Mouse (Mus musculus): ENCODE data around the gene Wdr73.

The Wdr73 gene

DNA sequence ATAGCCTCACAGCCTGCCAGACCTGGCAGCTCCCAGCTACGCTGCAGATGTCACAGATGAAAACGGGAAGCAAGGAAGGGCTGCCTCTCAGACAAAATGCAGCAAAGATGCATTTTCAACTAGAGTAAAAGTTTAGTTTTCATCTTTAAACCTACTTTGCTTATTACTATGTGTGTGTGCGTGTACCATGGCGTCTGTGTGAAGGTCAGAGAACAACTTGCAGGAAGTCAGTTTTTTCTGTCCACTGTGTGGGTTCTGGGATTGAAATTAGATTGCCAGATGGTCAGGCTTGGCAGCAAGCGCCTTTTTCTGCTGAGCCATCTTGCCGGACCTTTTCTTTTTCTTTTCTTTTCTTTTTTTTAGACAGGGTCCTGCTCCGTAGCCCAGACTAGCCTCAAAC lies 6.9 kb downstream of the Wdr73 start:
- DNase-seq, result no peak

DNA sequence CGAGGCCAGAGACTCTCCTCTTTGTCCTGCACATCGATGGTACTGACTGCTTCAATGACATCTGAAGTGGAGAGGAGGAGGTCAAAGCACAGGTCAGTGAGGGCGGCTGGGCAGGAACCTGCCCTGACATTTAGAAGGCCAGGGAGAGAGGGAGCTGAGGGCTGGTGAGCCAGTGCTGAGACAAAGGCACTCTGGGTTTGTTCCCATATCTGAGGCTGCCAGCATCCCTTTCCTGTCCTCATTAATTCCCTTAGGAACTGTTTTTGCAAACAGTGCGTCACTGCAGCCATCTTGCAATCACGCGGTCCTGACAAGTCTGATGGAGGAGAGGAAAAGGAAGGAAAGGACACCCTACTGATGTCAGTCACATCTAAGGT lies 7.3 kb downstream of the Wdr73 start:
- peak; percentile 24 to 67 for DNase-seq

DNA sequence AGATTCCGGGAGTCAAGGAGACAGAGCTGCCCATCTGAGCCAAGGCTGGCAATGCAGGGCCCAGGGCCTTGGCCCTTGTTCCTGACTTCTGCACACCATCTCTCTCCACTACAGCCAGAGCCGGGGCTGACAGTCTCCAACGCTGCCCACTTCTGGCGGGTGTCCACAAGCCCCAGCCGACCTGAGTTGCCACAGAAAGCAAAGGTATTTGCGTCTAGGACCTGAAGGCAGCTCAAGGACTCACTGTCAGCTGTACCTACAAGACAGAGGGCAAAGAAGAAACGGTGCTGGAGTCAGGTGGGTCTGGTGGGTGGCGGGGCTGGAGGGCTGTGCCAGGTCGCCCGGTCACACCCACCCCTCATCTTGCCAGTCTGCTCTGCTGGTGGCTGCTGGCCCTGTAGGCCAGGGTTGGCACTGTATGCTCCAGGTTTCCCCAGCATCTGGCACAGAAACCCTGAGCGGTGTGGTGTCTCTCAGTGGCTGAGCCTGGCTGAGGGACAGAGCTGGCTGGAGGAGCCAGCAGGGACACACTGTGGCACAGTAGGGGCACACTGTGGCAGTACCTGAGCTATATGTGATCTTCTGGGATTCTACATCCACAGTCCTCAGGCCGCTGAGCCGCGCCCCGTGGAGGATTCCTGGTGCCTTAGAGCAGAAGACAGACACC lies 7.8 kb downstream of the Wdr73 start:
- no peak for DNase-seq

DNA sequence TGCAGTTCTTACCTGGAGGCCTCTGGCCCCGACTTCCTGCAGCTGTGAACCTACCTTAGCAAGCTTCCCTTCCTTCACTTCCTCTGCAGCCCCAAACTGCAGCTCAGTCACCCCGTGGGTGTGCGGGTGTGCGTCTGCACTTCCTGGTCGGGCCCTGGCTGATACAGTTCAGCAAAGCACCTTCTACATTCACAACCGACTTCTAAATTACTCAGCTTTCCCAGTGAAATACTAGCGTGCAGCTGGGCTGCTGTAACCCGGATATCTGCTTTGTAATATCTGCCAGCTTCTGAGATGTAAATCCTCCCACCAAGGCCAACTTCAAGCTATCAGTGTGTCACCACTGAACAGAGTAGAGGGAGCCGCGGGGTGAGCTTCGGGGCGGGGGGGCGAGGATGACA lies 11.2 kb downstream of the Wdr73 start:
- DNase-seq, result peak in 1 of 2 experiments; percentile 47

DNA sequence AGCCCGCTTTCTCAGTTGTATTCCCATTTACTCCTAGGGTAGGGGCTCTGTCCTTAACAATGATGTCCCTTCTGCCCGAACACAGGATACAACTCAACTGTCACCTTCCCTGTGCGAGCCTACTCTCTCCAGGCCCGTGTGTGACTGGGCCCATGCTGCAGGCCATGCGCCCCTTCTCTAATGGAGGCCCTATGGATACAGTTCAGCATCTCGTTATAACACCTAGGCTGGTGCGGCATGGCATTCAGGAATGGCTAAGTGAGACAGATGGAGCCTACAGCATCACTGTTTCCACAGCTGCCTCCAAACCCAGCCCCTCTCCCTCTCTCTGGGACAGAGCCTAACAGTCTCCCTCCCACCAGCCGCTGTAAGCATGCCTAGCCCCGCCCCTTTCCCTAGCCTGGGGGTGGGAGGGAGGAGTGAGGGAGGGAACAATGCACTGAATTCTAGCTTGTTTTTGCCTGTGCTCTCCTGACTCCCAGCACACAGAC lies 12.0 kb downstream of the Wdr73 start:
- peak; percentile 67 to 73 for DNase-seq

DNA sequence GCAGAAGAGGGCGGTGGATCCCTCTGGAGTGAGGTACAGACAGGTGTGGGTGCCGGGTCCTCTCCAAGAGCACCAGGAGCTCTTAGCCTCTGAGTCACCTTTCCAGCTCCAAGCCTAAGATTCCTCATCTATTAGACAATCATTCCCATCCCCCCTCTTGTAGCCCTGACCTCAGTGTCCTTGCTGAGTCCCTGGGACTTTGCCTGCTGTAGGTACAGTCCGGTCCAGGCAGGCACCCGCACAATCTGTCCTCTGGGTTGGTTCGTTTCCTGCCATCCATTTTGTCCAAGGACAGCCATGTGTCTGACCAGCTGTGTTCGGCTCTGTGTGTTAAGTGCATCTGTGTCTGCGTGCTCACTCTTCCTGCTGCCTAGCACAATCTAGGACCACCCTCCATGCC lies 12.5 kb downstream of the Wdr73 start:
- peak in 1 of 2 experiments; percentile 49 for DNase-seq

DNA sequence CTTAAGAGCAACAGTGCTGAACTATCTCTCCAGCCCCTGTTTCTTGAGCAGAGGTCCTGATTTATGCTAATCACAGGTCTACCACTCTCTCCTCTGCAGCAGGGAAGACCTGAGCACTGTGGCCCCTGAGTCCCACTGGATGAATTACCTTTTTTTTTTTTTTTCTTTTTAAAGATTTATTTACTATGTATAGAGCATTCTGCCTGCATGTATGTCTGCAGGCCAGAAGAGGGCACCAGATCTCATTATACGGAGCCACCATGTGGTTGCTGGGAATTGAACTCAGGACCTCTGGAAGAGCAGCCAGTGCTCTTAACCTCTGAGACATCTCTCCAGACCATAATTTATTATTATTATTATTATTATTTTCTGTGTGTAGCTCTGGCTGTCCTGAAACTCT lies 15.4 kb downstream of the Wdr73 start:
- no peak for DNase-seq

DNA sequence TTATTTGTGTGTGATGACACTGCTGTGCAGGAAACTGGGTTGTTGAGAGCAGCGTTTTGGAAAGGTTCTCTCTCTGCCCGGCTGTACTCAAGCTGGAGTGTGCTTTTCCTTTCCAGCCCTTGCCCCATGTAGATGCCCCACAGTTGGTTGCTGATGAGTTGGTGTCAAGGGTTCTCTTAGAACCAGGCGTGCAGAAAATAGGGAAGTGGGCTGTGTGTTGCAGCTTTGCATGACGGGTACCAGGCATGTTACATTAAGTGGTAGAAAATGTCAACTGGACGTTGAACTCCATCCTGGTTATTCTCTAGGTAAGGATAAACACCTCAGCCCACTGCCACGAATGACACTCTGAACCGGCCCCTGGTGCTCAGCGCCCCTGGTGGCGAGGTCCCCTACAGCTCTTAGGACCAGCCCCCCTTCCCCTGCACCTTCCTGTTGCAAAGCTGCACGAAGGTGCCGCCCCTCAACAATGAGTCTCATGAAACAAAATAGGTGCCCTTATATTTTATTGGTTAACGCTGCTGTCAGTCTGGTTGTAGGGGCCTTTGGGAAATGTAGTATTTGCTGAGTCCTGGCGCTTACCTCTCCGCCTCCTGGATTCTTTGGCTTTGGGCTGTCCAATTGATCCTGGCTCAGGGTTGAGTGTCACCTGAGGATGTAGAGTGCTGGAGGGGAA lies 18.1 kb downstream of the Wdr73 start:
- DNase-seq, result peak; percentile 70 to 88

DNA sequence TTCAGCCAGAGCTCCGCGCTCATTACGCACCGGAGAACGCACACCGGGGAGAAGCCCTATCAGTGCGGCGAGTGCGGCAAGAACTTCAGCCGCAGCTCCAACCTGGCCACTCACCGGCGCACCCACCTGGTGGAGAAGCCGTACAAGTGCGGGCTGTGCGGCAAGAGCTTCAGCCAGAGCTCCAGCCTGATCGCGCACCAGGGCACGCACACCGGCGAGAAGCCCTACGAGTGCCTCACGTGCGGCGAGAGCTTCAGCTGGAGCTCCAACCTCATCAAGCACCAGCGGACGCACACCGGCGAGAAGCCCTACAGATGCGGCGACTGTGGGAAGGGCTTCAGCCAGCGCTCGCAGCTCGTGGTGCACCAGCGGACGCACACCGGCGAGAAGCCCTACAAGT lies 25.3 kb downstream of the Wdr73 start:
- no peak for DNase-seq

DNA sequence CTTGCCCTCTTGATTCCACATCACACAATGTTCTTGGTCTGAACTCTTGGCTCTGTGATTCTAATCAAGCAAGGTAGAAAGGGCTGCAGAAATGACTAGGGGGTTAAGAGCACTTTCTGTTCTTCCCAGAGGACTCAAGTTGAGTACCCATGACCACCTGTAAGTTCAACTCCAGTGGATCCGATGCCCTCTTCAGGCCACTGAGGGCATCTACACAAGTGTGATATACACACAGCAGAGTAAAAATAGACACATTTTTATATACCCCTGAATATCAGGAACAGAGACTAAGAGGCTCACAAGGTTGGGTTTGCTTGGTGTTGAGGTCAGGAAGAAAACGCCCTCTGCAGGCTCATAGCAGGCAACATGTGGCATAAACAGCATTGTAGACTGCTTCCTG lies 27.4 kb downstream of the Wdr73 start:
- no peak for DNase-seq

DNA sequence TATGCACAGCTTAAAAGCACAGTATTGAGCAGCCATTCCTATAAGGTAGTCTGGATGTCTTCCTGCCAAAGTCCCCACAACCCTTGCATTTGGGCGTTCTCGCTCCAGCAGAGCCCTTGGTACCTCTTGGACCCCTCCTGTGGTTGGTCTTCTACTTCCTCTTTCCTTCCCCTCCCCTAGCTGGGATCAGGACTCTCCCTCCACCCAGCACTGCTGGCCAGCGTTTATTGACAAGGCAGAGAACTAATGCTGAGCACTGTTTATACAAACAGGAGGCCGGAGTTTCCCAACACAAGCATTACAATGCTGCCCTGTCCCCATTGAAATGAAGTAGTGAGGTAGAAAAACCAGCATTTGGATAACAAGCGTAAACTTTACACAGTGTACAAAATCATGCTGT lies 28.0 kb downstream of the Wdr73 start:
- no peak for DNase-seq

DNA sequence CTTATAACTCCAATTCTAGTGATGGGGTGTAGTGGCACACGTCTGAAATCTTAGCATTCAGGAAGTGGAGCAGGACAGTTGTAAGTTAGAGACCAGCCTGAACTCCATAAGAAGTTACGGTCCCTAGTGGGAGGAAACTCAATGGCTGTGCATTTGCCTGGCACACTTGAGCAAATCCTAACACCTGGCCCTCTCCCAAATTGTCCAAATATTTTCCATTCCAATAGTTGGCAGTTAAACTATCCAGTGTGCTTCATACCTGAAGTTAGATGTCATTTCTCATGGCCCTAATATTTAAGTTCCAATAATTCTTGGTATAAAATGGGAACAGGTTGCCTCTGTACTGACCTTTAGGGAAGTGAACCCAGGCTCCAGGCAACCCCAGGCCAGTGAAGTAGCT lies 32.4 kb downstream of the Wdr73 start:
- DNase-seq, result no peak

DNA sequence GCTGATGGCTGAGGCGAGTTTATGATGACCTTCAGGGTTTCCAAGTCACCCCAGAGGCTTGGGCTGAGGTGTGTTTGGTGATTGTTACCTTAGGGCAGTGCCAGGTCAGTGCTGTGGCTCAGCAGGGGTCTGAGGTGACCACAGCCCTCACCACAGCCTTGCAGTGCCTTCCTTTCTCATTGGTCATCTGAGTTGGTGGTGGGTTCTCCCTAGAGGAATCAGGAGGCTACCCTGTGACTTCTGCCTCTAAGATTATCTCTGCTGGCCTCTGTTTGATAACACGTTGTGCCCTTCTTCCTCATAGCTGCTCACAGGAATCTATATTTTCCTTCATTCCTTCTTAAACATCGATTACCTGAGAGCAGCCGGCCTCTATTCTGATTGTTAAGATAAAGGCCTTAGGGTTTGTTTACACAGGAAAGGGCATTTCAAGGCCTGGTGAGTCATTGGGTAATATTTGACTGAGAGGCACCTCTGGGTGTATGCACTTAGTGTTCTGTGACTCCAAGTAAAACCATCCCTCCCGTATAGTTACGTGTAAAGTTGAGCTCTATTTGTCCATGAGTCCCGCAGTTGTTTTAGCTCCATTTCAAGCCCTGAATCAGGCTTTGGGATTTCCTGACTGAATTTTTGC lies 34.4 kb downstream of the Wdr73 start:
- DNase-seq, result peak in 1 of 2 experiments; percentile 65

DNA sequence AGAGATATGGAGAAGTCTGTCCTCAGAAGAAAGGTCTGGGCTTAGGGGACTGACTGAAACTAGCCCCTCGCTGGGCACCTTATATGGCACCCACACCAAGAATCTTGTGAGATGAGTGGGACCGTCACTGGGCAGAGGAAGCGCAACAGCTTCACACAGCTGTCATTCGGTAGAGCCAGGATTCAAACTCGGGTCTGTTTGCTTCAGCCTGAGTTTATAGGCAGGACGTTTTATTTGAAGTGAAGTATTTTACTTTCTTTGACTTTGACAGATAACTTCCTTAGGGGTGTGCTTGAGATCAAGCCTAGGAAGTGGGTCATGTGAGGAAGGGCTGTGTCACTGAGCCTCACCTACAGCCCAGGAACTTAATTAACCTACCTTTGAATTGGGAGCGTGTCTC lies 35.5 kb downstream of the Wdr73 start:
- DNase-seq, result no peak

DNA sequence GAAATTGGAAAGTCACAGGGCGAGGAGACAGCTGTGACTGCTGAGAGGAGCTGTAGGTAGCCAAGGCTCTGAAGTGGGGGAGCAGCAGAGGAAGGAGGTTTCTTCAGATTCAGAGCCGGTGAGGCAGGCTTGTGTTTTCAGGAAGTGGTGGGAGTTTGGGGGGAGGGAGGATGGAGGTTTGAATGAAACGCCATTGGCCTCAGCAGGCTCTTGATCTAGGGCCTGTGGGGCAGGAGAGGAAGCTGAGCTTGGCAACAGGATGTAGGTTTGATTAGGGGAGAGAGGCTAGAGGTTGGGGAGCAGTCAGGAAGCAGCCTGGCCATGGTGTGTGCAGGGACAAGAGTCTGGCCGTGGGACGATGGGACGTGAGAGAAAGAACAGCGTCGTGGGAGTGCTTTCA lies 36.2 kb downstream of the Wdr73 start:
- peak in 1 of 2 experiments; percentile 45 for DNase-seq

DNA sequence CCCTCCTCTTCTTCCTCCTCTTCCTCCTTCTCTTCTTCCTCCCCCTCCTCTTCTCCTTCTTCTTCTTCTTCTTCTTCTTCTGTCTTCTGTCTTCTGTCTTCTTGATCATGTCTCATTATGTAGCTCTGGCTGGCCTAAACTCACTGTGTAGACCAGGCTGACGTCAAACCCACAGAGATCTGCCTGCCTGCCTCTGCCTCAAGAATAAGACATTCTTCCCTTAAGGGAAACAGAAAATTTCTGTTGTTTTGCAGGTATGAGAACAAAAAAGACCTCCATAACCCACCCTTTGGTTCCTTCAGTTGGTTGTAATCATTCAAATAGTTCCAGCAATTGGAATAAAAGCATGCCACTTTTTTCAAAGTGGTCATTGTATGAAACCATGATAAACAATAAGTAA lies 36.9 kb downstream of the Wdr73 start:
- DNase-seq, result no peak

DNA sequence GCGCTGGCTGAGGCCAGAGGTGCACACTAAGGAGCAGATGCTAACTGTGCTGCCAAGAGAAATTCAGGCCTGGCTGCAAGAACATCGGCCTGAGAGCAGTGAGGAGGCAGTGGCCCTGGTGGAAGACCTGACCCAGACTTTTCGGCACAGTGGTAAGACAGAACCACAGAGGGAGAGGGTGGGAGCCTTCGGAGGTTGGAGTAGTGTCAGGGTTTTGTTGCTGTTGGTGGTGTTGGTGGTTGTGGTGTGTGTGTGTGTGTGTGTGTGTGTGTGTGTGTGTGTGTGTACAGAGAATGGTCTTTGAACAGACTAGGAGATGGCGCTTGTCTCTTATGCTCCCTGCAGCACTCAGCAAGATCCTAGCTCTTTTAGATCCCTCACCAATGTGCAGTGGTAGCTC lies 37.5 kb downstream of the Wdr73 start:
- no peak for DNase-seq

DNA sequence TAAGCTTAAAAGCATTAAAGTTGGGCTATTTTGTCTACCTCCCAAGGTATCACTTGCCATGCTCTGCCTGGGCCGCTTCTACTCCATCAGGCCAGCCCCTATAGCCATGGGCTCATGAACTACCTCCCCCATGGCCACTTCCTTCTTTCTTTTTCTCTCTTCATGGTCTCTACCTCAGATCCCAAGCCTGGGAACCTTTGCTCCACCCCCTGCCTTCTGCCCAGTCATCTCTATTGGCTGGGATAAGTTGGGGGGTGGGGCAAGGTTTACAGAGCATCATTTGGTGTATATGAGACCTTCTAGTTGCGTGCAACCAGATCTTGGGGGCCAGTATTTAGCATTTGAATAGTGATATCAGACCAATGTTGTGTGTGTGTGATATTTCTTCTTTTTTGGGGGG lies 38.6 kb downstream of the Wdr73 start:
- no peak for DNase-seq

DNA sequence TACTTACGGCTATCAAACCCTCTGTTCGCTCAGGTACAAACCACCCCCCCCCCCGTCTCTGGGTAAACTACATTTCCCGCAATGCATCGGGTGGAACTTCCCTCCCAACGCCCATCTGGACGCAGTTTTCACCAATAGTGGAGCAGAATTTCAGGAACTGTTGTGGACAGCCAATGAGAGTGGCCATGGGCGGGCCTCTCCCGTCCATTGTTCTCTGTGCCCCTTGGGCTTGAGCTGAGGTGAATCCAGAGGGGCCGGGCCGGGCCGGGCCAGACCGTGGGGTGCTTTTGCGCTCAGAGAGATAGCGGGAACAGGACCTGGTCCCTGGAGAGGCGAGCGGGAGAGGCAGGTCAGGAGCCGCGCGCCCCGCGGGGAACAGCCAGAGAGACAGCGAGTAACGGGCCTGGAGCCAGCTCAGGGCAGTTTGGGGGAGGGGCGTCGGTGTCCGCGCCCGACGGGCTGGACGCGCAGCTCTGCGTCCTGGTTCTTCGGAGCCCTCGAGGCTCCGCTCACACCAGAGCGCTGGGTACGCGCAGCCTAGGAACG lies 40.3 kb downstream of the Wdr73 start, which contains the start of gene Zscan2:
Gene Zscan2 (plus strand): TSS at position 192 of the 546 bp plus-strand sequence.
- DNase-seq, result peak; percentile 92 to 96

DNA sequence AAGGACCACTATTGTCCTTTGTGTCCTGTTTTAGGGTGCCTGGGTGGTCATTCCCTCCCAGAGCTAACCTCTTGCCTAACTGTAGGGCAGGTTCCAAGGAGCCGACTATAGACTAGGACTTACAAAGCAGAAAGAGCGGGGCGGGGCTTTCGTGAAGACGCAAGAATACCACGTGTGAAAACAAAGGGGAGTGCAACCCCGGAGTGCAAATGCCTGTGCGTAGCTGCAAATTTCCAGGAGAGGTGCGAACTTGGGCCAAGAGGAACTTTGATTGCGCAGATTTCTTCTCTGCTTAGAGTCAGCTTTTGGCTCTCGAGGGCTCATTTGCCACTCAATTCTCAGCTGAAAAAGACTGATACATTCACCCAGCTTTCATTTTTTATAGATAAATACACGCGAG lies 40.8 kb downstream of the Wdr73 start:
- DNase-seq, result peak; percentile 80 to 86

DNA sequence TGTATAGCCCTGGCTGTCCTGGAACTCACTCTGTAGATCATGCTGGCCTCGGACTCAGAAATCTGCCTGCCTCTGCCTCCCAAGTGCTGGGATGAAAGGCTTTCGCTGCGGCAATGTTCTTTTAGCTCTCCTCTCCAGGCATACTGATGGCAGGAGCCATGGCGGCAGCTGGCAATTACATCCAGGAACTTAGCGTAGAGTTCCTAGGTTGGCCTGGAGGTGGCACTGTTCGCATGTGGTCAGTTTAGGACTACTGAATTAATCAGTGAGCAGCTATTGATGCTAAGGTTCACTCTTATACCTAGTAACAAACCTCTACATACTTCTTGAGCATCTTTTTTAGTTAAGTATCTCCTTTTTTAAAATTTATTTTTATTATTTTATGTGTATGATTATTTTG lies 43.9 kb downstream of the Wdr73 start:
- peak; percentile 86 to 88 for DNase-seq

DNA sequence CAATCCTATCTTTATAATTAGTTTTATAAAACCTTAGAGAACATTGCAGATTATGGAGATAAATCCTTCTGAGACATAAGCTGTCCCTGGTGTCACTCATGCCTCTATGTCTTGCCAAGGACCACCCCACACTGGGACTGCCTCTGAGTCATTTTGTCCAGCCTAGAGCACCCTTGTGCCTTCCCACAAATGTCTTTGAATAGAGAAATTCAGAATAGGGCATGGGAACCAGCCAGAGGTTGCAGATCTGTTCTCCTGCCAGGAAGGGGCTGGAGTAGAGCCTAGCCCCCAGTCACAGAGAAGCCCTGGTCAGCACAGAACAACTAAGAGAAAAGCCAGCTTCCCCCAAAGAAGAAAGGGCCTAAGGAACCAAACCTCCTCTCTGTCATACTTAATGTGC lies 45.8 kb downstream of the Wdr73 start:
- DNase-seq, result no peak

DNA sequence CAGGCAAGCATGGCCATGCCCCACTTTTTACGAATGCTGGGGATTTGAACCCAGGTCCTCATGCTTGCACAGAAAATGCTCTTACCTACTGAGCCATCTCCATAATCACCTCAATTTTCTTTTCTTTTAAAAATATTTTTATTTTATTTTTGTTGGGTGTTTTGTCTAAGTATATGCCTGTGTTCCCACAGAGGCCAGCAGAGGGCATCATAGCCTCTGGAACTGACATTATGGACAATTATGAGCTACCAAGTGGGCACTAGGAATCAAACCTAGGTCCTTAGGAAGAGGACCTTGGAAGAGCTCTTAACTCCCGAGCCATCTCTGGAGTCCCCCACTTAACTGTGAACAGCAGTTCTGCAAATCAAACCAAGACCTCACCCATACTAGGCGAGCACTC lies 47.9 kb downstream of the Wdr73 start:
- peak in 1 of 2 experiments; percentile 25 for DNase-seq

DNA sequence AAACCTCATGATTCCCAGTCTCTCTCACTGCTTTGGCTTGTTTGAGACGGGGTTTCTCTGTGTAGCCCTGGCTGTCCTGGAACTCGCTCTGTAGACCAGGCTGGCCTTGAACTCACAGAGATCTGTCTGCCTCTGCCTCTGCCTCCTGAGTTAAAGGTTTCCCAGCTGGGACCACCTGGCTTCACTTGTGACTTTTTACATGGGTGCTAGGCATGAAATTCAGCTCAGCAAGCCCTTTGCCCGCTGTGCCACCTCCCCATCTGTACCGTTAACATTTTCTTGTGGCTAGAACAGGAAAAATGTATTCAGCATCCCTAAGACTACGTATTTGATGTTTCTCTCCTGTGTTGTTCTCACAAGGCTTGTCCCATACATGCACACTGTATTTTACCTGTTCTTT lies 50.5 kb downstream of the Wdr73 start:
- DNase-seq, result no peak

All from kidney, postnatal 25 days (tissue).